Mouse (Mus musculus) forebrain, postnatal 0 days (tissue): ENCODE results near the gene Tagln2. TPM values are rescaled to one million over a fixed set of nuclear protein-coding genes. Genes with fewer than 3 reads are reported as not detected.

Experiments used
- ATAC-seq: fragments of 200-750 bp; cut with Nextera tagmentation; 2 replicates; pipeline ENCODE4 v1.8.0; 2017; ENCODE audit warnings: mild to moderate bottlenecking, moderate library complexity
- DNase-seq: peaks from one replicate; pipeline ENCODE4 v3.0.0-alpha.2; 2015
- H3K27ac ChIP-seq: fragments of 300-500 bp; sonication (generic); 2 replicates; pipeline ENCODE4 v1.5.1; 2014; ENCODE audit warnings: low read depth, mild to moderate bottlenecking, antibody characterized with exemption, low read length, moderate library complexity, mixed read lengths
- H3K27me3 ChIP-seq: fragments of 300-500 bp; sonication (generic); 2 replicates; pipeline ENCODE4 v1.6.1; 2014; ENCODE audit warnings: mild to moderate bottlenecking, low read length, mixed read lengths; ENCODE audit not compliant: insufficient read depth
- H3K36me3 ChIP-seq: fragments of 300-500 bp; sonication (generic); 2 replicates; pipeline ENCODE4 v1.6.1; 2014; ENCODE audit warnings: mild to moderate bottlenecking, moderate library complexity; ENCODE audit not compliant: insufficient read depth
- H3K4me1 ChIP-seq: fragments of 300-500 bp; sonication (generic); 2 replicates; pipeline ENCODE4 v1.6.1; 2014; ENCODE audit warnings: antibody characterized with exemption; ENCODE audit not compliant: insufficient read depth
- H3K4me2 ChIP-seq: fragments of 300-500 bp; sonication (generic); 2 replicates; pipeline ENCODE4 v1.6.1; 2014; ENCODE audit warnings: low read depth, mild to moderate bottlenecking, moderate library complexity
- H3K4me3 ChIP-seq: fragments of 300-500 bp; sonication (generic); 2 replicates; pipeline ENCODE4 v1.5.1; 2014; ENCODE audit warnings: low read depth, low read length, mixed read lengths
- H3K9ac ChIP-seq: fragments of 300-500 bp; sonication (generic); 2 replicates; pipeline ENCODE4 v1.6.1; 2014; ENCODE audit warnings: mild to moderate bottlenecking
- H3K9me3 ChIP-seq: fragments of 300-500 bp; sonication (generic); 2 replicates; pipeline ENCODE4 v1.6.1; 2016; ENCODE audit warnings: low read length
- CTCF ChIP-seq: sonication (generic); IDR thresholded peaks from 2 replicates; pipeline ENCODE4 v1.5.1; 2016; ENCODE audit warnings: antibody characterized with exemption, control low read depth, low read depth
- WGBS: fragments of 180-500 bp; shearing (Covaris S2); extraction: QIAGEN DNeasy Blood & Tissue Kit; methylation state at CpG from one replicate; pipeline ENCODE4 v1.1.7; 2014; 5-methylcytosine and 5-hydroxymethylcytosine counted together
- polyA plus RNA-seq: library from polyadenylated mRNA; unstranded; fragments of >200 nt; fragmentation: Nextera tagmentation; extraction: Ambion mirVana; gene quantifications from 2 replicates; pipeline ENCODE4 v1.2.1, GENCODE M21; 2015
- total RNA-seq: library from RNA; depleted of rRNA; stranded (reverse); fragments of >200 nt; gene quantifications from 2 replicates; pipeline ENCODE4 v1.2.3, GENCODE M21; 2014; rRNA removed

The Tagln2 gene
- 31.5 and 33.8 TPM in 2 replicates for total RNA-seq
- 42.8 and 48.5 TPM in 2 replicates for polyA plus RNA-seq

DNA sequence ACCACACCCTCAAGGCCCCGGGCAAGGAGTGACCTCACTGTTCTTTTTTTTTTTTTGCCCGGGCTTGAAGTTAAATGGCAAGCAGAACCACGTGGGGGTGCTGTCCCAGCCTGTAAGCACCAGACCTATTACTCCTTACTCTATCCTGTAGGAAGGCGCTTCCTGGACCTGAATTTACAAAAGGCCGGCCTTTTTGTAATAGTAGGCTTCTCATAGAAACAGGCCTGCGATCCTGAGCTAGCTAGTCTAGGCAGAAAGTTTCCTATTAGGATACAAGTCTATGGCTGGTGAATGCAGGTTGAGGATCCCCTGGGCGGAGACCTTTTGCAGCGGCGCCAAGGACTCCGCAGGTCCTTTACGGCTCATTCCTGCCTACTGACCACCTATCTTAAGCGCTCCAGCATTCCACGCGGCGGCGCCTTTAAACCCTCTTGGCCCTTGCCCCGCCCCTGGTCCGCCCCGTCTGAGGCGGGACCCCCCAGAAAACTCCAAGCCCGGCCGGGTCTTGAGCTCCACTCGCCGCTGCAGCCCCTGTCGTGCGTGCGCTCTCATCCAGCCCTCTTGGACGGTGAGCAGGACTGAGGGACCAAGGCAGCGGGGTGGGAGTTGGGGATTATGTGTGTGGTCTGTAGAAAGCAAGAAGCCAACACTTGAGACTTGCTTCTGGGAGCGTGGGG is at the start of gene Tagln2:
Gene Tagln2, plus strand, starts transcription at position 283 of the 677 bp plus-strand sequence.
- H3K4me1 ChIP-seq = peaks cover 4% of the 10 kb centered on the region; the same call in 1 of the 2 replicates
- peaks cover 38% of the 10 kb centered on the region for H3K36me3 ChIP-seq
- 4% methylated on average over 30 of the region's 30 CpGs for WGBS
- H3K9me3 ChIP-seq = no peaks in the 10 kb centered on the region
- peak; percentile 36 for DNase-seq
- TF ChIP-seq CTCF = no peak
- peaks cover 23% of the 10 kb centered on the region for H3K27me3 ChIP-seq
- H3K27ac ChIP-seq = peak within 1 kb of the TSS; percentile 21; the same call in 1 of the 2 replicates
- ATAC-seq = peak; percentile 23
- peak within 1 kb of the TSS; percentile 38 for H3K4me3 ChIP-seq
- H3K9ac ChIP-seq = peak within 1 kb of the TSS; percentile 41
- peak within 1 kb of the TSS; percentile 48 for H3K4me2 ChIP-seq

DNA sequence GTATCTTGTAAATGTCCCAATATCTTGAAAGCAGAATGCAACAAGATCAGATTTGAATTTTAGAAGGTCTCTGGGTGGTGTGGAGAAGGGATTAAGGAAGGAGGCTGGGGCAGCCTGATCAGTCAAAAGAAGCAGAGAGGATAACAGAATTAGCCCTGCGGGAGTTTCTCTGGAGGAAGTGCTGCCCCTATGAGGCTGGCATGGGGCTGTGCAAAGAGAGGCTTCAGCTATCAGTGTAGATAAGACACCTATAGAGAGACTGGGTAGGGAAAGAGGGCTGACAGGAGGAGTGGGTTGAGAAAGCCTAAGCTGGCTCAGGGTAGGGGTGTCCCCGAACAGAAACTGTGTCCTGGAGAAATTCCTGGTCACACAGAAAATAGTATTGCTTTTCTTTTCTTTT is 49.6 kb upstream of the Tagln2 start:
- Histone ChIP-seq H3K4me1 (no peaks in the 10 kb centered on the region), H3K27me3 (no peaks in the 10 kb centered on the region), H3K4me2 (no peak overlapping the region), H3K9me3 (no peaks in the 10 kb centered on the region), H3K4me3 (no peak overlapping the region), H3K9ac (no peak overlapping the region), H3K36me3 (no peaks in the 10 kb centered on the region), H3K27ac (no peak overlapping the region)
- DNase-seq = no peak
- 13% methylated on average over 2 of the region's 2 CpGs for WGBS
- ATAC-seq = no peak
- TF ChIP-seq CTCF = no peak

DNA sequence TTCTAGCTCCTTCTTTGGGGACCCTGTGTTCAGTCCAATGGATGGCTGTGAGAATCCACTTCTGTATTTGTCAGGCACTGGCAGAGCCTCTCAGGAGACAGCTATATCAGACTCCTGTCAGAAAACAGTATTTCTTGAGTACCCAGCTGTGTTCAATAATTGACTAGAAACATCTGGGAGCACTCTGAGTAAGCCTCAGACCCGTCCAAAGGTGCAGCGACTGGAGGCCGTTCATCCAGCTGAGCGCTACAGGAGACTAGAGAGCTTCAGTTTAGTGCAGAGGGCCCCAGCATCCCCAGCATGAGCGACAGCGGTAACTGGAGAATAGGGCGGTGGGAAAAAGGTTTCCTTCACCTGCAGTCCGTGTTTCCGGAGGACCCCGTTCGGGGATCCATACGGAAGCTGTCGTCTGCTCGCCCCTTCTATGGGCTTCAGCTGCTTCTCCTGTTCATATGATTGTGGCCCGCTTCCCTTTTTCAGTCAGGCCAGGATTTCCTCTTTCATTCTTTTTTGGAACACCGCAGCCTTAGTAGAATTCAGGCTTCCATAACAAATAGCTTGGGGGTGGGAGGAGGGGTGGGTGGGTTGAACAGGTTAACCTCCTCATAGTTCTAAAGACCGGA is 48.9 kb upstream of the Tagln2 start:
- no peak overlapping the region for H3K9ac ChIP-seq
- no peak overlapping the region for H3K27ac ChIP-seq
- H3K4me3 ChIP-seq = no peak overlapping the region
- H3K36me3 ChIP-seq = no peaks in the 10 kb centered on the region
- H3K4me1 ChIP-seq = no peaks in the 10 kb centered on the region
- no peak overlapping the region for H3K4me2 ChIP-seq
- no peaks in the 10 kb centered on the region for H3K9me3 ChIP-seq
- no peak for ATAC-seq
- no peak for TF ChIP-seq CTCF
- DNase-seq = no peak
- H3K27me3 ChIP-seq = no peaks in the 10 kb centered on the region
- WGBS = 41% methylated on average over 17 of the region's 17 CpGs

DNA sequence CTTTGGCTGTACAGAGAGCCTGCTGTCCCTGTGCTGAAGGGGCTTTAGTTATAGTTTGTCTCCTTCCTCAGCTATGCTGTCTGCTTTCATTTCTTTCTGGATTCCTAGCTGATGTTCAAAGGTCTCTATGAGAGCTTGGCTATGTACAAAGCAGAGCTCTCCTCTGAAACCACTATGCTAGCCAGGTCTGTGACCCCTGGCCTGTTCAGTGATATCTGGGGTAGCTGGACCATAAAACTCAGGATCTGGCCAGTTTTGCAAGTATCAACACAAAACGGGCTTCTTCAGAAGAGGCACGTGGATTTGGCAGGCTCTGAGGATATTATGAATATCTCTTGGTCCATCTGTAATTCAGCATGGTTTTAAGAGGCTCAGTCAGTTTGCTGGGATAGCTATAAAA is 46.9 kb upstream of the Tagln2 start:
- no peaks in the 10 kb centered on the region for H3K9me3 ChIP-seq
- WGBS = 64% methylated on average over 2 of the region's 2 CpGs
- ATAC-seq = no peak
- no peaks in the 10 kb centered on the region for H3K27me3 ChIP-seq
- no peak overlapping the region for H3K4me3 ChIP-seq
- H3K9ac ChIP-seq = no peak overlapping the region
- no peak overlapping the region for H3K27ac ChIP-seq
- DNase-seq = no peak
- no peak overlapping the region for H3K4me2 ChIP-seq
- no peaks in the 10 kb centered on the region for H3K4me1 ChIP-seq
- no peak for TF ChIP-seq CTCF
- no peaks in the 10 kb centered on the region for H3K36me3 ChIP-seq

DNA sequence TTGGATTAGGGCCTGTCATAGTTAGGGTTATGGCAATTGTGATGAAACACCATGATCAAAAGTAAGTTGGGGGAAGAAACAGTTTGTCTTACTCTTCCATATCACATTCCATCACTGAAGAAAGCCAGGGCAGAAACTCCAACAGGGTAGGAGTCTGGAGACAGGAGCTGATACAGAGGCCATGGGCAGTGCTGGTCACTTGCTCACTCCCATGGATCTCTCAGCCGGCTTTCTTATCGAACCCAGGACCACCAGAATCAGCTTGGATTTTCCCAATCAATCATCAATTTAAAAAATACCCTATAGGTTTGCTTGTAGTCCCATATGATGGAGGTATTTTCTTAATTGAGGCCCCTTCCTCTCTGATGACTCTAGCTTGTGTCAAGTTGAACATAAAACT is 46.0 kb upstream of the Tagln2 start:
- Histone ChIP-seq H3K4me2 (no peak overlapping the region), H3K9me3 (no peaks in the 10 kb centered on the region), H3K9ac (no peak overlapping the region), H3K27me3 (no peaks in the 10 kb centered on the region), H3K36me3 (no peaks in the 10 kb centered on the region), H3K27ac (no peak overlapping the region), H3K4me1 (no peaks in the 10 kb centered on the region), H3K4me3 (no peak overlapping the region)
- WGBS = 88% methylated on average over 2 of the region's 2 CpGs
- no peak for ATAC-seq
- no peak for TF ChIP-seq CTCF
- DNase-seq = no peak

DNA sequence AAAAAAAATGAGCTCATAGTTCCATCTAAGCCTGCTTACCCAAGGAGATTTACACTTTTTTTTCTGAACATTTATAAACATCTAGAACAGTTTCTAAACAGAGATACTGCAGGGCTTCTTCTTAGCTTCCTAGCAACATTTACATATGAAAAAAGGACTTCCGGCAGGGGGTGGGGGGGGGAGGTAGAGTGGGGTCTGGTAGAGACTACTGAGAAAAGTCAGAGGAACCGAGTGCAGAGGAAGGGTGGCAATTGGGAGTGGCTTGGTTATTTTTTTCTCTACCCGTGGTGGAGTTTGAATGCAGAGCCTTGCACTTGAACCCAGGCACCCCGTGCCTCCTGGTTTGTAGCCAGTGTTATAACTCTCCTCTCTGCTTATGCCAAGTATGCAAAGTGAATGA is 44.4 kb upstream of the Tagln2 start:
- Histone ChIP-seq H3K4me3 (no peak overlapping the region), H3K27me3 (no peaks in the 10 kb centered on the region), H3K36me3 (no peaks in the 10 kb centered on the region), H3K9me3 (no peaks in the 10 kb centered on the region), H3K4me2 (no peak overlapping the region), H3K4me1 (no peaks in the 10 kb centered on the region), H3K27ac (no peak overlapping the region), H3K9ac (no peak overlapping the region)
- 13% methylated on average over 4 of the region's 4 CpGs for WGBS
- DNase-seq (no peak), ATAC-seq (no peak)
- no peak for TF ChIP-seq CTCF

DNA sequence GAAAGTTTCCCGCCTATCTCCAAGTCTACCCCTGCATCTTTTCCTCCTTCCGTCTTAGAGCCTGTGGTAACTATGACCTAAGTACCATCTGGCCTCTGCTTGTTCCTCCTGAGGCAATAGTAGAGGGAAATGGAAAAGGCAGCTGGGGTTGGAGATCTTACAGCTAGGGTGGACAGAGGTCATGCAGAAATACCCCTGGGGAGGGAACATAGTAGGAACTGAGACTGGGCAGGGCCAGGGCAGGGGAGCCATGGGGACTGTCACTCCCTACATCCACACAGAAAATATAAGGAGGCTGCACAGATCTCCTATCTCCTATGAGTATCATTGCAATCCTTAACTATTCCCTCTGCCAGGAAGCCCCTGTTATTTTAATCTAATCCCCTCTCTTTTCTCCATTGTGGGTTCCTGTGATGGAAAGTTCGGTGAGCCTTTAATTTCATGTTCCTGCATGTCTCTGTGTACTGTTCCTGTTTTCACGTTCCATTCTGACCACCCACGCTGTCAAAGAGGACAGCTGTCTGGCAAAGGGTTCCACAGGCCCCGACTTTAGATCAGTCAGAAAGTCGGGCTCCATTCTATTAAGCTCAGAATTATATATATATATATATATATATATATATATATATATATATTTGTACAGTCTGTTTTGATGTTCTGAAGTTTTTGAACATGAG is 43.7 kb upstream of the Tagln2 start:
- H3K4me2 ChIP-seq = no peak overlapping the region
- no peaks in the 10 kb centered on the region for H3K36me3 ChIP-seq
- ATAC-seq (no peak), DNase-seq (no peak)
- no peak overlapping the region for H3K4me3 ChIP-seq
- H3K9me3 ChIP-seq = no peaks in the 10 kb centered on the region
- no peaks in the 10 kb centered on the region for H3K4me1 ChIP-seq
- H3K9ac ChIP-seq = no peak overlapping the region
- no peak overlapping the region for H3K27ac ChIP-seq
- H3K27me3 ChIP-seq = no peaks in the 10 kb centered on the region
- 72% methylated on average over 7 of the region's 7 CpGs for WGBS
- no peak for TF ChIP-seq CTCF
